Mouse (Mus musculus) liver, embryonic 11.5 days (tissue): ENCODE measurements around the gene Lrch4. TPM values are rescaled to one million over a fixed set of nuclear protein-coding genes. Genes with fewer than 3 reads are reported as not detected.

Experiments used
- ATAC-seq: fragments of 200-750 bp; cut with Nextera tagmentation; replicated peaks from 2 replicates; pipeline ENCODE4 v1.8.0; 2017; ENCODE audit warnings: moderate number of reproducible peaks, mild to moderate bottlenecking, moderate TSS enrichment, moderate library complexity; ENCODE audit not compliant: low FRiP score
- DNase-seq: peaks from one replicate; pipeline ENCODE4 v3.0.0-alpha.2; 2017; ENCODE audit warnings: low spot score
- H3K27ac ChIP-seq: fragments of 300-500 bp; sonication (generic); 2 replicates; pipeline ENCODE4 v1.5.1; 2014; ENCODE audit warnings: mild to moderate bottlenecking, low read depth, low read length, control low read depth
- H3K27me3 ChIP-seq: fragments of 300-500 bp; sonication (generic); replicated peaks from 2 replicates; pipeline ENCODE4 v1.6.1; 2014; ENCODE audit warnings: low read length, mixed read lengths; ENCODE audit not compliant: control insufficient read depth, insufficient read depth
- H3K36me3 ChIP-seq: fragments of 300-500 bp; sonication (generic); 2 replicates; pipeline ENCODE4 v1.6.1; 2014; ENCODE audit warnings: mild to moderate bottlenecking, low read length, moderate library complexity, mixed read lengths; ENCODE audit not compliant: control insufficient read depth, insufficient read depth
- H3K4me1 ChIP-seq: fragments of 300-500 bp; sonication (generic); replicated peaks from 2 replicates; pipeline ENCODE4 v1.6.1; 2014; ENCODE audit warnings: low read length, mixed read lengths; ENCODE audit not compliant: control insufficient read depth, insufficient read depth
- H3K4me2 ChIP-seq: fragments of 300-500 bp; sonication (generic); 2 replicates; pipeline ENCODE4 v1.6.1; 2014; ENCODE audit warnings: mild to moderate bottlenecking, control low read depth, moderate library complexity
- H3K4me3 ChIP-seq: fragments of 300-500 bp; sonication (generic); 2 replicates; pipeline ENCODE4 v1.5.1; 2014; ENCODE audit warnings: low read depth, low read length, control low read depth
- H3K9ac ChIP-seq: fragments of 300-500 bp; sonication (generic); 2 replicates; pipeline ENCODE4 v1.6.1; 2014; ENCODE audit warnings: low read depth, low read length, control low read depth
- H3K9me3 ChIP-seq: fragments of 300-500 bp; sonication (generic); 2 replicates; pipeline ENCODE4 v1.6.1; 2016; ENCODE audit warnings: low read length, inconsistent platforms, mixed read lengths; ENCODE audit not compliant: control insufficient read depth
- WGBS: fragments of 180-500 bp; shearing (Covaris S2); extraction: QIAGEN DNeasy Blood & Tissue Kit; methylation state at CpG from one replicate; pipeline ENCODE4 v1.1.7; 2014; 5-methylcytosine and 5-hydroxymethylcytosine counted together
- polyA plus RNA-seq: library from polyadenylated mRNA; unstranded; fragments of >200 nt; fragmentation: Nextera tagmentation; extraction: Ambion mirVana; gene quantifications from 2 replicates; pipeline ENCODE4 v1.2.1, GENCODE M21; 2014

Gene Lrch4
- polyA plus RNA-seq, 1 experiment from 2014 or later: 54.5 TPM

DNA sequence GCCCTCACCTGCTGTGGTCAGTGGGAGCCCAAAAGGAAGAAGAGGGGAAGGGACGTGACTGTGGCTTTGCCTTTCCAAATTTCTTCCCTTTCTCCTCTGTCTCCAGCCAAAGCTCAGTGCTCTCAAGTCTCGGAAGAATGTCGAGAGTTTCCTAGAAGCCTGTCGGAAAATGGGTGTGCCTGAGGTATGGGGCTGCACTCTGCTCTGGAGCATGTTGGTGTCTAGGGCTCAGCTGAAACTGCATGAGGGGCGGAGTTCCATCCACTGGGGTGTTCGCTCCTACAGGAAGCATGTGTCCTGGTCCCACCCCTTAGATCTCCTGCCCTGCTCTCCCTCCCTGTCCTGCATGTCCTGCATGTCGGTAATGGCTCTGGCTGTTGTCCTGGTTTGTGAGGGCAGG is 10.6 kb downstream of the Lrch4 start:
- no peak overlapping the region for H3K9ac ChIP-seq
- no peak for ATAC-seq
- peaks cover 10% of the 10 kb centered on the region for H3K27me3 ChIP-seq
- no peak for DNase-seq
- H3K9me3 ChIP-seq: no peaks in the 10 kb centered on the region
- no peak overlapping the region for H3K27ac ChIP-seq
- H3K4me2 ChIP-seq: no peak overlapping the region
- H3K36me3 ChIP-seq: peaks cover 40% of the 10 kb centered on the region
- H3K4me1 ChIP-seq: peaks cover 3% of the 10 kb centered on the region
- whole genome bisulfite sequencing: 76% methylated on average over 7 of the region's 7 CpGs
- H3K4me3 ChIP-seq: no peak overlapping the region

DNA sequence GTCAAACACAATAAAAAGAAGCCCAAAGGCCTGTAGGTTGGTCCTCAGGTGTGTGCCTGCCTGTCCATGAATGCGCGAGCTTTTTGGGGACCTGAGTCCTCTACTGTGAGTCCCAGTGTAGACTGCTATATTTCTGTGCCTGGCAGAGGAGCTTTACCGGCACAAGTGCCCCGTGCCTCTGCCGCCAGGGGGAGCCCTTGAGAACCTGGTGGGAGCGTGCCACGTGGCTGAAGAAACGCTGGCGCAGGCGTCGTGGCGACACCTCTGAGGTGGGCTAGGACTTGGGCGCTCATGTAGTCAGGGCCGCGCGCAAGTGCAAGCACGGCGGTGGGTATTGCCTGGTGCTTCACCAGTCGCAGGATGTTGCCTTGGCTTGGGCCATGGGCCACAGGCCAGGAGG is 12.1 kb downstream of the Lrch4 start, which contains the start of gene Sap25:
Gene Sap25, plus strand, starts transcription at position 281 of the 400 bp plus-strand sequence.
- no peaks in the 10 kb centered on the region for H3K9me3 ChIP-seq
- H3K27ac ChIP-seq: no peak within 1 kb of the TSS
- H3K27me3 ChIP-seq: peaks cover 17% of the 10 kb centered on the region
- no peak within 1 kb of the TSS for H3K9ac ChIP-seq
- WGBS: 83% methylated on average over 19 of the region's 19 CpGs
- no peak for ATAC-seq
- no peak within 1 kb of the TSS for H3K4me3 ChIP-seq
- DNase-seq: no peak
- no peak within 1 kb of the TSS for H3K4me2 ChIP-seq
- H3K4me1 ChIP-seq: peaks cover 13% of the 10 kb centered on the region
- peaks cover 40% of the 10 kb centered on the region for H3K36me3 ChIP-seq

DNA sequence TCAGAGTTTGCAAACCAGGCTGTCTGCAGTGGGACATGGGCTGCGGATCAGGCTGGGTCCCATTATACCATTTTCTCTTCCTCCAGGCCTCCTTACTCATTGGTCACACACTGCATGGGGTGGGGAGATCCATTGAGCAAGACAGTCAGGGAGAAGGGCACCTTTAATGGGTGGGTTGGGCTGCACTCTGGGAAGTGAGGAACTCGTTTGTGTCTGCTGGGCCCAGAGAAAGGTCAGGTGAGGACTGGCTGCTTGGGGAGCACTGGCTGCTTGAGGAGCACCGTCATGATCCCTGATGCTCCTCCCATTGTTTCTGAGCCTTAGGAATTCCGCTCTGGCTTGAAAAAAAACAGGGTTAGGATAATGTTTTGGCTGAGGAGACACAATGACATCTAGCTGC is 14.0 kb downstream of the Lrch4 start:
- H3K4me3 ChIP-seq: no peak overlapping the region
- DNase-seq: no peak
- no peak for ATAC-seq
- H3K27ac ChIP-seq: no peak overlapping the region
- H3K9ac ChIP-seq: no peak overlapping the region
- H3K27me3 ChIP-seq: peaks cover 17% of the 10 kb centered on the region
- H3K4me2 ChIP-seq: no peak overlapping the region
- H3K9me3 ChIP-seq: no peaks in the 10 kb centered on the region
- H3K4me1 ChIP-seq: peaks cover 16% of the 10 kb centered on the region
- H3K36me3 ChIP-seq: peaks cover 28% of the 10 kb centered on the region
- 71% methylated on average over 4 of the region's 4 CpGs for WGBS

DNA sequence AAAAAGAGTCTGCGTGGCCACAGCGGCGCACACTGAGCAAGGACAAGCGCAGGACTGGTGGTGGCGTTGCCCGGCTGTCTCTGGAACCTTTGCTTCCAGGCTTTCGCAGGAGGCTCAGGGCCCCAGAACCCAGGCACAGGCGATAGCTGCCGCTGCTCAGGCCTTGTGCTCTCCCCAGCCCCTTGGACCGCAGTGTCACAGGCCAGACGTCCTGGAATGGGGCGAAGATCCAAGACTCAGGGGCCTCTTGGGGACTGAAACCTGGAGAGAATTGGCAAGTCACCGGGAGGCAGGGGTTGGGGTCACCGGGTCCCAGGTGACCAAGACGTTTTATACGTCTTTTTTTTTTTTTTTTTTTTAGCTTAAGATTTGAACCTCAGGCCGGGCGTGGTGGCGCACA is 15.6 kb downstream of the Lrch4 start:
- no peak overlapping the region for H3K9ac ChIP-seq
- WGBS: 48% methylated on average over 19 of the region's 19 CpGs
- H3K9me3 ChIP-seq: no peaks in the 10 kb centered on the region
- H3K4me3 ChIP-seq: no peak overlapping the region
- H3K4me1 ChIP-seq: peaks cover 29% of the 10 kb centered on the region
- no peak overlapping the region for H3K27ac ChIP-seq
- peaks cover 17% of the 10 kb centered on the region for H3K27me3 ChIP-seq
- DNase-seq (no peak), ATAC-seq (no peak)
- H3K36me3 ChIP-seq: peaks cover 16% of the 10 kb centered on the region
- peak overlapping the region; percentile 62 for H3K4me2 ChIP-seq

DNA sequence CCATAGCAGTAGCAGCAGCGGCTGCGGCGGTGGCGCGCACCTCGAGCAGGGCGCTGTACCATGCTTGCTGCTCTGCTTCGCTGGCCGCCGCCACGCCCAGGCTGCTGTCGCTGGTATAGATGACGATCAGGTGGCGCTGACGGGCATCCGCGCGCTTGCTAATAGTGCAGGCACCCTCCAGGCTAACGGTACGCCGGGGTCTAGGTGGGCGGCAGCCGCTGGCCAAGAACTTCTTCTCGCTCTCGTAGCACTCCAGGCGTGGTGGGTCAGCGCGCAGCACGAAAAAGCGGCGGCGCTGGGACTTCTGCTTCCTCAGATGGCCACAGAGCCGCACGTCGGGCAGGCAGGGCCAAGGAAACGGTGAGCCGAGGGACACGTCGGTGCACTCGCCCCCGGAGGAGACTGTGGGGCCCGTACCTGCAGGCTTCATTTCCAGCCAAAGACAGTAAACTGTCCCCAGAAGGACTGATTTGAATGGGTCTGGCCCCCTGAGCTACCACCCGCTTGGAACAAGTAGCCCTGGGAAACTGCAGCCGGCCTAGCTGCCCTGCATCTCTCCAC is 16.2 kb downstream of the Lrch4 start:
- DNase-seq: no peak

DNA sequence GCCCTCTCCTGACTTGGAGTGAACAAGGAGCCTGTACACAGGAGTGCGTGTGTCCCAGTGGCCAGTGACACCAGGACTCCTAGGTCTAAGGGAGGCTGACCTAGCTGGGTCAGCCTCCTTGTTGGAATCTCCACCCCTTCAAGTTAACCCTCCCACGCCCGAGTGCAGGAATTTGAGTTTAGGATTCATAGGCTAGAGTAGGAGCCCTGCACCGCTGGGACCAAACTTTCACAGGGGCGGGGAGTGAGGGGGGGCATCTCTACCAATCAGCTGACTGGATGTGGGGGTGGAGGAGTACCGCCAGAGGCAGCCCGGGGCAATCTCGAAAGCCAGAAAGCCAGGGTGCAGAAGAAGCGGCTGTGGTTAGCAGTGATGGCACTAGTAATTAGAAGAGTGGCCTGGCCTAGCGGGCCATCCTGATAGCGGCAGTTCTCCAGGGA is 16.8 kb downstream of the Lrch4 start, which contains the start of gene Irs3:
Gene Irs3, minus strand, starts transcription at position 63 of the 440 bp plus-strand sequence.
- H3K4me1 ChIP-seq: peaks cover 36% of the 10 kb centered on the region
- DNase-seq (no peak), ATAC-seq (no peak; the same call in 1 of the 2 replicates)
- H3K27ac ChIP-seq: no peak within 1 kb of the TSS
- no peak within 1 kb of the TSS for H3K9ac ChIP-seq
- peaks cover 17% of the 10 kb centered on the region for H3K27me3 ChIP-seq
- H3K9me3 ChIP-seq: no peaks in the 10 kb centered on the region
- 16% methylated on average over 11 of the region's 11 CpGs for WGBS
- peaks cover 7% of the 10 kb centered on the region for H3K36me3 ChIP-seq
- H3K4me3 ChIP-seq: peak within 1 kb of the TSS; percentile 35
- H3K4me2 ChIP-seq: peak within 1 kb of the TSS; percentile 62

More for the DNA sequence above, 16.2 kb downstream of the Lrch4 start:
- Histone ChIP-seq H3K9ac (no peak overlapping the region), H3K36me3 (peaks cover 9% of the 10 kb centered on the region), H3K27ac (no peak overlapping the region), H3K4me2 (peak overlapping the region; percentile 62), H3K9me3 (no peaks in the 10 kb centered on the region), H3K4me3 (peak overlapping the region; percentile 35), H3K4me1 (peaks cover 34% of the 10 kb centered on the region), H3K27me3 (peaks cover 17% of the 10 kb centered on the region)
- peak; percentile 51 for ATAC-seq
- WGBS: 3% methylated on average over 43 of the region's 44 CpGs

DNA sequence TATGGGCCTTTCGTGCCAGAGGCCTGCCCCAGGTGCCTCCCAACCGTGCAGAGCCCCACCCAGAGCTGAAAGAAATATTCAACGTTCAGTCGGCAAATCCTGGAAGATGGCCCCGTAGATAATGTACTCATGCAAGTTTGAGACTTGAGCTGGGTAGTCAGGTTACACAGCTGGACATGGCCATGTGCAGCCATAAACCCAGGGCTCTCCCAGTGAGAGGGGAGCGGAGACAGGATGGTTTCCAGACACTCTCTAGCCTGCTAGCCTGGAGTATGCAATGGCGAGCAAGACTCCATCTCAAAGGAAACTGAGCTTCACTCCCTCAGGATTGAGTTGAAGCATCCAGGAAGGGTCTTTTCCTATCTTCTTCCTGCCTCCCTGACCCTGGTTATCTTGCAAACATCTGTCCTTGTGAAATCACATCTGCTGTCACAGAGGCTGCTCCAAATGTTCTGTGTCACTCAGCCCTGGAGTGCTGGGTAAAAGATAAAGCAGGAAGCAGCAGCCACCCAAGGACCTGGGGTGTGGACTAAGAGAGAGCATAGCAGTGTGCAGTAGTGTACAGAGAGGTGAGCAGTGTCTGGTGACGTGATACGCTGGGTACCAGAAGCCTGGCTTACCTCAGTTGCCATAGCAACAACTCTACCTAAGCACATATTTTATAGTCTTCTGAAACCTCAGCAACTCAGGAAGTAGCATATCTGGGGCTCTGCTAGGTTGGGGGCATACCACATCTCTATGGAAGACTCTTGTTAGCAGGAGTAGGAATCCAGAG is 19.1 kb downstream of the Lrch4 start:
- Histone ChIP-seq H3K4me3 (no peak overlapping the region), H3K4me1 (peaks cover 44% of the 10 kb centered on the region), H3K36me3 (peaks cover 10% of the 10 kb centered on the region), H3K27ac (no peak overlapping the region), H3K4me2 (peak overlapping the region; percentile 6; the same call in 1 of the 2 replicates), H3K9ac (no peak overlapping the region), H3K27me3 (peaks cover 17% of the 10 kb centered on the region), H3K9me3 (no peaks in the 10 kb centered on the region)
- WGBS: 53% methylated on average over 9 of the region's 9 CpGs
- DNase-seq (no peak), ATAC-seq (peak; percentile 50; the same call in 1 of the 2 replicates)

DNA sequence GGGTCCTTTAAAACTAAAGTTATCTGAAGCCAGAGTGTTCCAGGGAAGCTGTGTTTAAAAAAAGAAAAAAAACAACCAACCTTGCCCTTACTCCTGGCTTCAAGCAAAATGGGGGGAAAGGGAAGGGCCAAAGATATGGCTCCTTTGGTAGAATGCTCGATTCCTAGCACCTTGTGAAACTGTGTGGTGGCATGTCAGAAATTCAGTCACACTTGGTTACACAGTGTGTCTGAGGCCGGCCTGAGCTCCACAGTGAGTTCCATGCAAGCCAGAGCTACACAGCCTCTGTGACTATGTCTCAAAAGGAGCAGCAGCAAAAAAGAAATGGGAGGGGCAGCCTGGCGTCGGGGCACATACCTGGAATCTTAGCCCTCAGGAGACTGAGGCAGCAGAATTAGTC is 20.3 kb downstream of the Lrch4 start:
- ATAC-seq: no peak
- Histone ChIP-seq H3K27ac (no peak overlapping the region), H3K9ac (no peak overlapping the region), H3K9me3 (no peaks in the 10 kb centered on the region), H3K4me1 (peaks cover 44% of the 10 kb centered on the region), H3K27me3 (peaks cover 9% of the 10 kb centered on the region), H3K36me3 (peaks cover 10% of the 10 kb centered on the region), H3K4me3 (no peak overlapping the region), H3K4me2 (no peak overlapping the region)
- DNase-seq: no peak
- 45% methylated on average over 4 of the region's 4 CpGs for WGBS
